Mouse (Mus musculus) heart, adult 10 weeks (tissue): Measurements from ENCODE around the gene Mpv17l2. TPM values are rescaled to one million over a fixed set of nuclear protein-coding genes. Genes with fewer than 3 reads are reported as not detected.

Source experiments
- polyA plus RNA-seq: library from polyadenylated mRNA; stranded (reverse); fragments of 350-450 nt; fragmentation: Illumina TruSeq; extraction: RNeasy Lipid Tissue Mini Kit (QIAGEN cat#74804); gene quantifications from one replicate; pipeline ENCODE4 v1.2.3, GENCODE M21; 2014; ENCODE audit warnings: low read depth, low replicate concordance

Mpv17l2 gene
- polyA plus RNA-seq, result 19.0 TPM

GRCm38 (mm10) chr8:70760775-70761406 lies at the start of gene Mpv17l2:
Mpv17l2 (minus strand) TSS chr8:70760946.

GRCm38 (mm10) chr8:70808239-70808638 lies 47.5 kb upstream of the Mpv17l2 start, which contains the start of gene Il12rb1:
Il12rb1 (plus strand) TSS chr8:70808449.

GRCm38 (mm10) chr8:70804481-70805206 lies 43.9 kb upstream of the Mpv17l2 start, which contains the start of gene Mast3:
Mast3 (minus strand) TSS chr8:70805054.

GRCm38 (mm10) chr8:70776496-70777444 lies 16.0 kb upstream of the Mpv17l2 start, which contains the start of gene Pik3r2:
Pik3r2 (minus strand) TSS chr8:70776713.

GRCm38 (mm10) chr8:70754043-70754870 lies 6.5 kb downstream of the Mpv17l2 start, which contains the start of gene Rab3a:
Rab3a (plus strand) TSS chr8:70754679.

GRCm38 (mm10) chr8:70723486-70724210 lies 37.1 kb downstream of the Mpv17l2 start, which contains the start of gene Pde4c:
Pde4c (plus strand) TSS chr8:70723720.

GRCm38 (mm10) chr8:70718297-70718696 lies 42.4 kb downstream of the Mpv17l2 start, which contains the start of gene Gm3336:
Gm3336 (plus strand) TSS chr8:70718543.

Other genes with a start within 250 kb of the Mpv17l2 start
- 152 TPM for gene Fkbp8, start 233.2 kb downstream of the Mpv17l2 start, polyA plus RNA-seq
- gene Kxd1, start 233.0 kb downstream of the Mpv17l2 start, polyA plus RNA-seq, result 118 TPM
- gene Ell, start 221.5 kb downstream of the Mpv17l2 start, polyA plus RNA-seq, result 11.8 TPM
- 33.1 TPM for gene Isyna1, start 166.6 kb downstream of the Mpv17l2 start, polyA plus RNA-seq
- 42.1 TPM for gene Ssbp4, start 152.1 kb downstream of the Mpv17l2 start, polyA plus RNA-seq
- gene Lrrc25, start 144.8 kb downstream of the Mpv17l2 start, polyA plus RNA-seq, result 2.3 TPM
- gene Gdf15, start 128.5 kb downstream of the Mpv17l2 start, polyA plus RNA-seq, result 2.1 TPM
- gene Pgpep1, start 100.6 kb downstream of the Mpv17l2 start, polyA plus RNA-seq, result 23.9 TPM
- 90.3 TPM for gene Lsm4, start 87.7 kb downstream of the Mpv17l2 start, polyA plus RNA-seq
- 59.5 TPM for gene Jund, start 62.0 kb downstream of the Mpv17l2 start, polyA plus RNA-seq
- not detected for gene Iqcn, start 57.5 kb downstream of the Mpv17l2 start, polyA plus RNA-seq
- not detected for gene Gm3336, start 42.4 kb downstream of the Mpv17l2 start, polyA plus RNA-seq
- gene Pde4c, start 37.2 kb downstream of the Mpv17l2 start, polyA plus RNA-seq, result 7.0 TPM
- 57.6 TPM for gene Rab3a, start 6.3 kb downstream of the Mpv17l2 start, polyA plus RNA-seq
- gene Pik3r2, start 15.8 kb upstream of the Mpv17l2 start, polyA plus RNA-seq, result 24.1 TPM
- 6.4 TPM for gene Mast3, start 44.1 kb upstream of the Mpv17l2 start, polyA plus RNA-seq
- gene Il12rb1, start 47.5 kb upstream of the Mpv17l2 start, polyA plus RNA-seq, result not detected
- 11.1 TPM for gene Arrdc2, start 78.8 kb upstream of the Mpv17l2 start, polyA plus RNA-seq
- 15.8 TPM for gene Kcnn1, start 102.3 kb upstream of the Mpv17l2 start, polyA plus RNA-seq
- 55.5 TPM for gene Ccdc124, start 113.0 kb upstream of the Mpv17l2 start, polyA plus RNA-seq
- gene Slc5a5, start 131.8 kb upstream of the Mpv17l2 start, polyA plus RNA-seq, result not detected
- 1,294 TPM for gene Rpl18a, start 136.5 kb upstream of the Mpv17l2 start, polyA plus RNA-seq
- gene Map1s, start 145.0 kb upstream of the Mpv17l2 start, polyA plus RNA-seq, result 9.2 TPM